Mouse (Mus musculus): ENCODE data around the gene Iqca. TPM values are rescaled to one million over a fixed set of nuclear protein-coding genes. Genes with fewer than 3 reads are reported as not detected.

The Iqca gene
- polyA plus RNA-seq, 1 experiment from 2014 or later: 0.32 TPM

DNA sequence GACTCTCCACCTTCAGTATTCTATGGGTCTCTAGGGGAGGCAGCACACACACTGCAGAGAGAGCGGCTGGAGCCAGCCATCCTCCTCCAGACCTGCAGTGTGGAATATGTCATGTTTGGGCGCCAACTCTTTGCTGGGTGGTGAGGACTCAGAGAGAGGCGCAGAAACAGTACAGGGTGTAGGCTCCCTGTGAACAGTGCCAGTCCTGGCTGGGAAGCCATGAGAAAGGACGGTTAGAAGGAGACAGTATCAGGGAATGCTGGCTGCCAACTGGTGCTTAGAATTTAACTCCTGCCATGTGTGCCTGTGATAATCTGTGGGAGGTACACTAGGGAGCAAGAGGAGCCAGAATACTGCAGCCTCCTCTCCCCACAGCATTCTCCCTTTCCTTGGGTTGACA is 98.2 kb downstream of the Iqca start:
- Histone ChIP-seq H3K36me3 (no peaks in the 10 kb centered on the region), H3K27me3 (no peaks in the 10 kb centered on the region), H3K27ac (no peak overlapping the region), H3K4me3 (no peak overlapping the region), H3K4me2 (no peak overlapping the region), H3K9me3 (no peaks in the 10 kb centered on the region), H3K4me1 (peaks cover 38% of the 10 kb centered on the region), H3K9ac (no peak overlapping the region)
- WGBS: 78% methylated on average over 4 of the region's 4 CpGs
- no peak for ATAC-seq (ENCODE audit: insufficient number of reproducible peaks, insufficient read depth, low FRiP score, low TSS enrichment, low read depth)

DNA sequence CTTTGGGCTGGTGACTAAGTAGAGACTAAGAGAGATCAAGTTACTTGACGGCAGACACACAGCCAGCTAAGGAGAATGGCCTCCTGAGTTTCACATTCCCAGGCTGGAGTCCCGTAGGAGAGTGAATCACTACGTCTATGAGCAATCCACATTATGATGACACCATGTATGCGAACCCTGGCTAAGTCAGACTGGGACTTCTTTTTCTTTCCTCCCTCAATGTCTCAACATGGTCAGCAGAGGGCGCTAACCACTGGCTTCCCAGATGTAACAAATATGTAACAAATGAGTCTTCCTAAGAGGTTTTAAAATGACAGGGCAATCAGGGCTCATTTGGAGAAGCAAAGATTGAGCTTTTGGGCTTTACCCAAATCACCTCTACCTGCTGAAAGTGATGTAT is 101.9 kb downstream of the Iqca start:
- no peaks in the 10 kb centered on the region for H3K9me3 ChIP-seq
- no peak overlapping the region for H3K27ac ChIP-seq
- H3K36me3 ChIP-seq: no peaks in the 10 kb centered on the region
- no peak overlapping the region for H3K9ac ChIP-seq
- whole genome bisulfite sequencing: 18% methylated on average over 5 of the region's 5 CpGs
- H3K4me3 ChIP-seq: no peak overlapping the region
- H3K27me3 ChIP-seq: peaks cover 10% of the 10 kb centered on the region
- H3K4me2 ChIP-seq: no peak overlapping the region
- H3K4me1 ChIP-seq: peaks cover 38% of the 10 kb centered on the region
- no peak for ATAC-seq (ENCODE audit: insufficient number of reproducible peaks, insufficient read depth, low FRiP score, low TSS enrichment, low read depth)

DNA sequence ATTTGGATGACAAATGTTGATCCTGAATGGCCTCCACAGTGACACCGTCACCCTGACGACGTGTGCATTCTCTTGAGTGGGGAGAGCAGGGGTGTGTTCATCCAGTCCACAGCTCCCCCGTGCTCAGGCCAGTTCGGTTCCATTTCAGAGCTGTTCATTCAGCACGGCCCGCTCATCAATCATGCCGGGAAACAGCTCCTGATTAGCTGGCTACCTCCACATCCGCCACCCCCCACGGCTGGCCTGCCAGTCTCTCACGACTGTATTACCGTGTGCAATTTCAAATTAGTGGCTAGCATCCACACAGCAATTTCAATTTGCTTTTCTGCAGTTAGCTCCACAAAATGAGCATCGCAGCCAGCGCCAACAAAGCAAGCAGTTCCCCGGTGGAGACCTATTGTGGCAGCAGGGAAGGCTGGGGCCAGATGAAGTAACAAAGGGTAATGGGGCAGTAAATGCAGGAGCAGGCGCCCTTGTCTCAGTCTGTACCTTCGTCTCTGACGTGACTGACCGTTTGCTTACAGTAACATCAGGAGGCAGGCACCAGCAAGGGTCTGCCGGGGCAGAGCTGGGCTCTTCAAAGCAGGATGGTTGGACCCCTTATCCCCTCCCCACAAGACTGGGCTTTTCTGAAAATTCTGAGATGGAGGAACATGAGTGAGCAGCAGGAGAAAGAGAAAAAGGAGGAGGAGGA is 103.0 kb downstream of the Iqca start:
- WGBS: 75% methylated on average over 20 of the region's 20 CpGs
- H3K9me3 ChIP-seq: no peaks in the 10 kb centered on the region
- no peak overlapping the region for H3K4me3 ChIP-seq
- peaks cover 14% of the 10 kb centered on the region for H3K27me3 ChIP-seq
- H3K36me3 ChIP-seq: no peaks in the 10 kb centered on the region
- H3K9ac ChIP-seq: no peak overlapping the region
- peaks cover 36% of the 10 kb centered on the region for H3K4me1 ChIP-seq
- ATAC-seq (ENCODE audit: insufficient number of reproducible peaks, insufficient read depth, low FRiP score, low TSS enrichment, low read depth): no peak
- no peak overlapping the region for H3K4me2 ChIP-seq
- no peak overlapping the region for H3K27ac ChIP-seq

DNA sequence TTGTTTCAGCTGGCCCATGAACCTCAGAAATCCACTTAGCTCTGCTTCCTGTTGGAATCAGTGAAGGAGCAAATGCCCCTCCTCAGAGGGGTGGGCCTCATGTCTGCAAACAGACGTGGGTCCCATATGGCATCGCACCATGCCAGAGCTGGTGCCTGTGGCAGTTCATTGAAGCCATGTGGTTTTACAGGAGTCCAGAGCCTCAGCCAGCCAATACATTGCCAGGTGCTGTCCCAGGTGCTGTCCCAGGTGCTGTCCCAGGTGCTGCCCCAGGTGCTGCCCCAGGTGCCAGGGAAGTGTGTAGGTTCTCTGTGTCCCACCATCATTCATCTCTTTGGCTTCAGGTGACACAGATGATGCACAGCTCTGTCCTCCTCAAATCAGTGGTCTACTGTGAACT is 124.9 kb downstream of the Iqca start:
- ATAC-seq (ENCODE audit: insufficient number of reproducible peaks, insufficient read depth, low FRiP score, low TSS enrichment, low read depth): no peak
- H3K36me3 ChIP-seq: no peaks in the 10 kb centered on the region
- no peak overlapping the region for H3K4me3 ChIP-seq
- H3K27ac ChIP-seq: no peak overlapping the region
- no peak overlapping the region for H3K9ac ChIP-seq
- H3K27me3 ChIP-seq: peaks cover 3% of the 10 kb centered on the region; the same call in 1 of the 2 replicates
- no peak overlapping the region for H3K4me2 ChIP-seq
- H3K4me1 ChIP-seq: no peaks in the 10 kb centered on the region
- H3K9me3 ChIP-seq: no peaks in the 10 kb centered on the region
- 42% methylated on average over 2 of the region's 2 CpGs for WGBS

DNA sequence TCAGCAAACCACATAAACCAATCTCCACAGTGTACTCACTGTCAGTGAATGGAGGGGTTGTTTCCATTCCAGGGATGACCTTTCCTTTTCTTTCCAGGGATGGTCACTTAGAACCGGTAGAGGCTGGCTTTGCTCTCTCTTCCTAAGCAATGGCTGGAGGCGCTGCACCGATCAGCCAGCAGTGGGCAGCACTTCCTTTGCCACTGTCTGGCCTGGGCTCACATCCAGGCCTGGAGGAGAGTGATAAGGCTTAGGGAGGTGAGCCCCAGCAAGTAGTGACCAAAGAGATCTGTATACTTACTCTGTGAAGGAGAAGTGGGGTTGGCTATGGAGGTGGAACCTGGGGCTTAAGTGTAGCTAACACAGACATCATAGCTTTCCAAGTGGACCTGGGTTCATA is 126.3 kb downstream of the Iqca start:
- Histone ChIP-seq H3K4me3 (no peak overlapping the region), H3K9me3 (no peaks in the 10 kb centered on the region), H3K27ac (no peak overlapping the region), H3K27me3 (peaks cover 3% of the 10 kb centered on the region; the same call in 1 of the 2 replicates), H3K4me1 (no peaks in the 10 kb centered on the region), H3K4me2 (no peak overlapping the region), H3K9ac (no peak overlapping the region), H3K36me3 (no peaks in the 10 kb centered on the region)
- WGBS: 22% methylated on average over 3 of the region's 3 CpGs
- no peak for ATAC-seq (ENCODE audit: insufficient number of reproducible peaks, insufficient read depth, low FRiP score, low TSS enrichment, low read depth)

DNA sequence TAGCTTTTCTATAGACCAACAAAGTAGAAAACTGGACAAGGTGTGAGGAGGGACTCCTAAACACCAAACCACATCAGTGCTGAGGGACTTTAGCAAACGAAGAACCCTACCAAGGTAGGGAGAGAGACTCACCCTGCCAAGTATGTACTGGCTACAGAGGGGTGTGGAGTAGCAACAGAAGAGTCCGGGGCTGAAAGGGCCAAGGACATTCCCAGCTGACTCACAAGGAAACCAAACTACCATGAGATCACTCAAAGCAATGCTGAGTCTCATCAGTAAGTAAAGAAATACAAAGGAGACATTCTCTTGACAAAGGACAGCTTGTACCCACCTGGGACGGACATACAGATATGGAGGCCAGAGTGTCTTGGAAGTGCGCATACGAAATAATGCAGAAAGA is 132.9 kb downstream of the Iqca start:
- no peaks in the 10 kb centered on the region for H3K4me1 ChIP-seq
- no peak overlapping the region for H3K27ac ChIP-seq
- WGBS: 81% methylated on average over 5 of the region's 5 CpGs
- no peak for ATAC-seq (ENCODE audit: insufficient number of reproducible peaks, insufficient read depth, low FRiP score, low TSS enrichment, low read depth)
- H3K27me3 ChIP-seq: peaks cover 3% of the 10 kb centered on the region; the same call in 1 of the 2 replicates
- H3K9ac ChIP-seq: no peak overlapping the region
- no peaks in the 10 kb centered on the region for H3K9me3 ChIP-seq
- H3K36me3 ChIP-seq: no peaks in the 10 kb centered on the region
- H3K4me3 ChIP-seq: no peak overlapping the region
- no peak overlapping the region for H3K4me2 ChIP-seq

DNA sequence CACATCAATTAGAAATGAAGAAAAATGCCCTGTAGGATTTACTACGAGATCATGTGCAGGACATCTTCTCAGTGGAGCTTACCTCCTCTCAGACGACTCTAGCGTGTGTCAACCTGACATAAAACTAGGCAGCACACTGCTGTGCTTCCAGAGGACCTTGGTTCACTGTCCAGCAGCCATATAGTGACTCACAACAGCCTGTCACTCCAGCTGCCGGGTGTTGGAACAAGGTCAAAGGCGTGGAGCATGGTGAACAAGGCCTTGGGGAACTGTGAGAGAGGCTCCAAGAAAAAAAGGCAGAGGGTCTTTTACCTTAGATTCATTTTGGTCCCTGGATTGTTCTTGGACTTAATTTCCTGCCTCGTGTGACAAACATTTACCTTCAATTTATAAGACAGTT is 135.1 kb downstream of the Iqca start:
- no peak overlapping the region for H3K9ac ChIP-seq
- H3K36me3 ChIP-seq: no peaks in the 10 kb centered on the region
- H3K4me1 ChIP-seq: no peaks in the 10 kb centered on the region
- no peak for ATAC-seq (ENCODE audit: insufficient number of reproducible peaks, insufficient read depth, low FRiP score, low TSS enrichment, low read depth)
- H3K9me3 ChIP-seq: no peaks in the 10 kb centered on the region
- H3K4me3 ChIP-seq: no peak overlapping the region
- WGBS: 75% methylated on average over 6 of the region's 6 CpGs
- H3K27me3 ChIP-seq: no peaks in the 10 kb centered on the region
- H3K27ac ChIP-seq: no peak overlapping the region
- H3K4me2 ChIP-seq: no peak overlapping the region

DNA sequence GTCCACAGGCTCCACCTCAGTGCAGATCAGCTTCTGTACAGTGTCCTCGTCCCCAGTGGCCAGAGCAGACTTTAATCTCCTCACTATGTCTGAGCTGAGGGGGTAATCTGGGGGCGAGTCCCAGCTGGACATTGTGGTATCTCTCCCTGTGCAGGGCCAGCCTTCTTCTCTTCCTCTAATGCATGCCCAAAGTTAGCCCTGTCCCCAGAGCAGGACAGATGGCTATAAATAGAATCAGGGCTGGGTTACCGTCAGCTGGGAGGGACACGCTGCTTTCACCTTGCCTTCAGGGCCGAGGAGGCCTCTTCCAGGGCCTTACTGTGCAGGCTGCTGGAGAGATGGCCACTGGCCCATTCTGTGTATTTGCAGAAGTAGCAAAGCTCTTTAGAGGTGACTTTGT is 138.8 kb downstream of the Iqca start, which contains the start of gene Asb18:
Gene Asb18, minus strand, starts transcription at position 221 of the 400 bp plus-strand sequence.
- ATAC-seq (ENCODE audit: insufficient number of reproducible peaks, insufficient read depth, low FRiP score, low TSS enrichment, low read depth): no peak
- Histone ChIP-seq H3K9ac (no peak within 1 kb of the TSS), H3K4me1 (no peaks in the 10 kb centered on the region), H3K9me3 (no peaks in the 10 kb centered on the region), H3K4me2 (no peak within 1 kb of the TSS), H3K36me3 (no peaks in the 10 kb centered on the region), H3K4me3 (no peak within 1 kb of the TSS), H3K27me3 (no peaks in the 10 kb centered on the region), H3K27ac (no peak within 1 kb of the TSS)
- WGBS: 73% methylated on average over 5 of the region's 5 CpGs

DNA sequence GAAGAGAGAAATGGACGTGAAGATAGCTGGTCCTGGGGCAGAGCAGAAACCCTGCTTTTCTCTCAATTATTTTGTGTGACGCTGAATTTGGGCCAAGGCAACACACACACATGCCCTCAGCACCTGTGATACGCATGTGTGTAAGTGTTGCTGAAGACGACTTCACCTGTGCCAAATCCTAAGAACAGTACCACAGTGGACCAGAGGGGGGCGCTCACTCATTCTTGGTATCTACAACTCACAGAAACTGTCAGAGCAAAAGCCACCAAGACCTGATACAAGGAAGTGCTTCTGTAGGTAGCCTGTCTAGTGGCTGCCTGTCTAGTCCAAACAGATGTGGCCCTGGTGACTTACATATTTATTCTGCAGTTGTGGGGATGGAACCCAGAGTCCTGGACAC is 139.9 kb downstream of the Iqca start:
- H3K9me3 ChIP-seq: no peaks in the 10 kb centered on the region
- no peak overlapping the region for H3K4me2 ChIP-seq
- no peak overlapping the region for H3K9ac ChIP-seq
- H3K4me1 ChIP-seq: no peaks in the 10 kb centered on the region
- no peaks in the 10 kb centered on the region for H3K36me3 ChIP-seq
- WGBS: 78% methylated on average over 5 of the region's 5 CpGs
- no peak for ATAC-seq (ENCODE audit: insufficient number of reproducible peaks, insufficient read depth, low FRiP score, low TSS enrichment, low read depth)
- H3K27me3 ChIP-seq: peaks cover 3% of the 10 kb centered on the region; the same call in 1 of the 2 replicates
- no peak overlapping the region for H3K4me3 ChIP-seq
- no peak overlapping the region for H3K27ac ChIP-seq

DNA sequence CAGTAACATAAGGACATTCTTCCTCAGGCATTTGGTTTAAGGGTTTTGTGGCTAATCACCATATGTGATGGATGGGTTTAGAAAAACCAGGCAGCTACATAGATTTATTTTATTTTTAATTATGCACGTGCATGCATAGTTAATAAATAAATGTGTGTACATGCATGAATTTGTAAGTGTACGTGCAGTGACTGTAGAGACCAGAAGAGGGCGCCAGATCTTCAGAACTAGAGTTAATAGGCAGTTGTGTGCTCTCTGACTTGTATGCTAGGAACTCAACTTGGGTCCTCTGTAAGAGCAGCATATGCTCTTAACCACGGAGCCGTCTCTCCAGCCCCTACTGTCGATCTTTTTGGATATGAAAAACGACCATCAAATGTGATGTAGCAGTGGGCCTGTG is 140.4 kb downstream of the Iqca start:
- no peaks in the 10 kb centered on the region for H3K4me1 ChIP-seq
- no peak overlapping the region for H3K4me2 ChIP-seq
- H3K9me3 ChIP-seq: no peaks in the 10 kb centered on the region
- 66% methylated on average over 7 of the region's 7 CpGs for WGBS
- no peaks in the 10 kb centered on the region for H3K36me3 ChIP-seq
- ATAC-seq (ENCODE audit: insufficient number of reproducible peaks, insufficient read depth, low FRiP score, low TSS enrichment, low read depth): no peak
- no peak overlapping the region for H3K27ac ChIP-seq
- peaks cover 7% of the 10 kb centered on the region; the same call in 1 of the 2 replicates for H3K27me3 ChIP-seq
- H3K9ac ChIP-seq: no peak overlapping the region
- H3K4me3 ChIP-seq: no peak overlapping the region

DNA sequence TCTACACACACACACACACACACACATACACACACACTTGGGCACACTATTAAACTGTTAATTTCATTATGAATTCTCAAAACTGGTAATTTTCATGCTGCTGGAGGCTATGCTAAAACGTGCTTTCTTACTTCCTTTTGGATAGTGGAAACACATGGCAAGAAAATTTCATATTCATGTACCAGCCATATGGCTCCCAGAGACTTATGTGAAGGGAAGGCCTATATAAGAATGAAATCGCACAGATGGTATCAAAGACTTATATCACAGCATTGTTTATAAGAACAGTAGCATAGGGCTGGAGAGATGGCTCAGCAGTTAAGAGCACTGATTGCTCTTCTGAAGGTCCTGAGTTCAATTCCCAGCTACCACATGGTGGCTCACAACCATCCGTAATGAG is 141.0 kb downstream of the Iqca start:
- no peaks in the 10 kb centered on the region for H3K4me1 ChIP-seq
- no peak for ATAC-seq (ENCODE audit: insufficient number of reproducible peaks, insufficient read depth, low FRiP score, low TSS enrichment, low read depth)
- H3K9ac ChIP-seq: no peak overlapping the region
- H3K9me3 ChIP-seq: no peaks in the 10 kb centered on the region
- no peak overlapping the region for H3K27ac ChIP-seq
- WGBS: 55% methylated on average over 3 of the region's 3 CpGs
- H3K36me3 ChIP-seq: no peaks in the 10 kb centered on the region
- H3K27me3 ChIP-seq: peaks cover 10% of the 10 kb centered on the region; the same call in 1 of the 2 replicates
- H3K4me2 ChIP-seq: no peak overlapping the region
- H3K4me3 ChIP-seq: no peak overlapping the region

DNA sequence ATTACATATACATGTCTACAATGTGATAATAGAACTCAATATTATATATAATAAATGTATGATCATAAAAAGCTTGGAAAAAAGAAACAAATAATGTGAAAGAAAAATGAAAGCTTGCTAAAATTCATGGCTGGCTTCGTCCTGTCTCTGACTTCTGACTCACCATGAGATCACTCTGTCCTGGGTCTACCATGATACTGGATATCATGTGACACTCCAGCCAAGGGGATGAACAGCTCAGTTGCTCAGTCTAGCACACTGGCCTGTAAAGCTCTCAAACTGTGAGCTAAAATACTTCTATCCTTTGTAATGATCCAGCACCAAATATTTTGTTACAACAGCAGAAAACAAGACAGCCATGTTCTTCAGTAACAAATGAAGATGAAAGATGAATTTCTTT is 143.1 kb downstream of the Iqca start:
- H3K27ac ChIP-seq: no peak overlapping the region
- H3K4me3 ChIP-seq: no peak overlapping the region
- 94% methylated on average over 1 of the region's 1 CpGs for WGBS
- H3K9ac ChIP-seq: no peak overlapping the region
- H3K9me3 ChIP-seq: no peaks in the 10 kb centered on the region
- H3K4me2 ChIP-seq: no peak overlapping the region
- H3K4me1 ChIP-seq: no peaks in the 10 kb centered on the region
- no peak for ATAC-seq (ENCODE audit: insufficient number of reproducible peaks, insufficient read depth, low FRiP score, low TSS enrichment, low read depth)
- H3K36me3 ChIP-seq: no peaks in the 10 kb centered on the region
- H3K27me3 ChIP-seq: peaks cover 17% of the 10 kb centered on the region; the same call in 1 of the 2 replicates
